Mouse (Mus musculus) embryonic facial prominence, embryonic 10.5 days (tissue): ENCODE measurements around the gene Opcml. TPM values are rescaled to one million over a fixed set of nuclear protein-coding genes. Genes with fewer than 3 reads are reported as not detected.

Experiments used
- DNase-seq: peaks from one replicate; pipeline ENCODE4 v3.0.0-alpha.2; 2017; ENCODE audit warnings: low spot score
- H3K27ac ChIP-seq: fragments of 300-500 bp; sonication (generic); replicated peaks from 2 replicates; pipeline ENCODE4 v1.5.1; 2016; ENCODE audit warnings: mild to moderate bottlenecking
- H3K27me3 ChIP-seq: fragments of 300-500 bp; sonication (generic); replicated peaks from 2 replicates; pipeline ENCODE4 v1.6.1; 2016; ENCODE audit warnings: low read depth, mild to moderate bottlenecking; ENCODE audit not compliant: poor library complexity, severe bottlenecking
- H3K36me3 ChIP-seq: fragments of 300-500 bp; sonication (generic); replicated peaks from 2 replicates; pipeline ENCODE4 v1.6.1; 2016; ENCODE audit warnings: mild to moderate bottlenecking, moderate library complexity
- H3K4me1 ChIP-seq: fragments of 300-500 bp; sonication (generic); 2 replicates; pipeline ENCODE4 v1.6.1; 2016
- H3K4me3 ChIP-seq: fragments of 300-500 bp; sonication (generic); 2 replicates; pipeline ENCODE4 v1.5.1; 2016; ENCODE audit warnings: mild to moderate bottlenecking, moderate library complexity
- H3K9me3 ChIP-seq: fragments of 300-500 bp; sonication (generic); 2 replicates; pipeline ENCODE4 v1.6.1; 2016; ENCODE audit warnings: mild to moderate bottlenecking
- WGBS: fragments of 180-500 bp; shearing (Covaris S2); methylation state at CpG from one replicate; pipeline ENCODE4 v1.1.7; 2016; 5-methylcytosine and 5-hydroxymethylcytosine counted together
- polyA plus RNA-seq: library from polyadenylated mRNA; unstranded; fragments of >200 nt; fragmentation: Nextera tagmentation; extraction: Ambion mirVana; gene quantifications from 2 replicates; pipeline ENCODE4 v1.2.1, GENCODE M21; 2016

Gene Opcml
- polyA plus RNA-seq, 1 experiment from 2014 or later: 0.52 TPM

DNA sequence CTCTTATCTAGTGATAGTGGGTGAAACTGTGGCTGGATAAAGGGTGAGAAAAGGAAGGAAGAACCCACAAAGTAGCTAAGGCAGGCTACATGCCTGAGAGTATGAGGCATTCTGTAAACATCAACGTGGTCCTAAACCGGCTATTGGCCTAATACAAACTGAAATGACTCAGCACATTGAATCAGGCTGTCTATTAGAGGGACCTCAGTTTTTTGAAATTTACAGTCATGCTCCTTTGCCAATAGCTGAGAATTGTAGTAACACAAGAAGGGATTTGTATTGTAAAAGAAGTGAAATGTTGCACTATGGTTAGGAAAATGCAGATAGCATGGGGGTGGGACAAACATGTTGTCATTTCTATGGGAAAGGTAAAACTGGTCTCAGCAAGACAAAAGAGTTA lies 10.4 kb downstream of the Opcml start:
- Histone ChIP-seq H3K4me1 (no peaks in the 10 kb centered on the region), H3K4me3 (no peak overlapping the region), H3K27ac (no peak overlapping the region), H3K27me3 (no peaks in the 10 kb centered on the region), H3K9me3 (no peaks in the 10 kb centered on the region), H3K36me3 (no peaks in the 10 kb centered on the region)
- DNase-seq: no peak
- 96% methylated on average over 2 of the region's 2 CpGs for WGBS

GRCm38 (mm10) chr9:27801807-27802206 lies 11.2 kb downstream of the Opcml start:
- H3K27ac ChIP-seq: no peak overlapping the region
- no peaks in the 10 kb centered on the region for H3K9me3 ChIP-seq
- 95% methylated on average over 3 of the region's 3 CpGs for WGBS
- no peaks in the 10 kb centered on the region for H3K4me1 ChIP-seq
- no peaks in the 10 kb centered on the region for H3K36me3 ChIP-seq
- no peak for DNase-seq
- no peaks in the 10 kb centered on the region for H3K27me3 ChIP-seq
- no peak overlapping the region for H3K4me3 ChIP-seq

DNA sequence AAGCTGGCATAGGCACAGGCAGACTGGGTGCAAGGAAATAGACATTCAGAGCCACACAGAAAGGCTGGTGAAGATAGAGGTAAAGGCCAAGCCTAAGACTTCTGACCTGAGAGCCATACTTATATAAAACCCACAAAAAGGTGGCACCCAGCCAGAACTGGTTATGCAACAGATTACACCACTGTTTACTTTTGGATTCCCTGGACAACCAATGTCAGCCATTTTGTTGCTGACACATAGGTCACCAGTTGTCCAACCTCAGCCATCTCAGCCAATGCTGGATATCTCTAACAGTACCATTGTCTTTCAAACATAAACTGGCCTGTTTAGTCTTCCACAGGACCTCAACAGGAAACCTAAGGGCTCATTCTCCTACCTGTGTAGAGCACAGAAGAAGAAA lies 11.8 kb downstream of the Opcml start:
- DNase-seq: no peak
- Histone ChIP-seq H3K27ac (no peak overlapping the region), H3K36me3 (no peaks in the 10 kb centered on the region), H3K4me1 (no peaks in the 10 kb centered on the region), H3K9me3 (no peaks in the 10 kb centered on the region), H3K4me3 (no peak overlapping the region), H3K27me3 (no peaks in the 10 kb centered on the region)

DNA sequence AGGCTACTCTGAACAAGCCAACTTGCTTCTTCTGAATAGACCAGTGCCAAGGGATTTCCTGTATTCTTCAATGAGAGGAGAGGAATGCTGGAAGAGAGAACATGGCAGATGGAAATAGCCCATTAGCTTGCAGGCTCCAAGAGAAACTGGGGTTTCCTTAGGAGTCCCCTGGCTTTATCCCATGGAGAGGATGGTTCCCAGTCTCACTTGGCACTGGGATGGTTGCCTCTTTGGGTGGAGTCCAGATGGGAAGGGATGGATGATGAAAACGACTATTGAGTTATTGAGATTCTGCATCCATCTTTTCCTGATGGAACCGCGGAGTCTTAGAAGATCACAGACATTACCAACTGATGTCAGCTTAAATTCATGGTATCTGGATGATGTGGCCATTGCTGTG lies 13.9 kb downstream of the Opcml start:
- Histone ChIP-seq H3K27ac (no peak overlapping the region), H3K9me3 (no peaks in the 10 kb centered on the region), H3K36me3 (no peaks in the 10 kb centered on the region), H3K4me1 (no peaks in the 10 kb centered on the region), H3K27me3 (no peaks in the 10 kb centered on the region), H3K4me3 (no peak overlapping the region)
- no peak for DNase-seq
- 91% methylated on average over 3 of the region's 3 CpGs for WGBS

DNA sequence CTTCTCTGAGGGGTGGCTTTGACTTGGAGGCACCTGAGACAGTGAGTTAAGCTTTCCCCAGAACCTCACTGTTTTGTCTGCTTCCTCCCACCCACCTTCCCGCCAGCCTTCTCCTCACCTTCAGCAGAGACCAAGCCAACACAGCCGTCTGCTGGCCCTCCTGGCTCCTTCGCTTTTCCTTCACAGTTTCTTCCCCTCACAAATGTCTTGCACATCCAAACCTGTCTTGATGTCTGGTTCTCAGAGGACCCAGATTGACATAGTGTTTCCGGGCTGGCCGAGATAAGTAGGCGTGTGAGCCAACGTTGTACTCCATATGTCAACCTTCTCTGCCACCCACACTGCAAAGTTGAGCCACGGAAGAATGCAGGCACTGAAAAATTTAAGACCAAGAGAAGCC lies 19.2 kb downstream of the Opcml start:
- no peaks in the 10 kb centered on the region for H3K4me1 ChIP-seq
- DNase-seq: no peak
- no peak overlapping the region for H3K4me3 ChIP-seq
- H3K36me3 ChIP-seq: no peaks in the 10 kb centered on the region
- no peaks in the 10 kb centered on the region for H3K27me3 ChIP-seq
- no peak overlapping the region for H3K27ac ChIP-seq
- no peaks in the 10 kb centered on the region for H3K9me3 ChIP-seq
- WGBS: 91% methylated on average over 8 of the region's 8 CpGs

DNA sequence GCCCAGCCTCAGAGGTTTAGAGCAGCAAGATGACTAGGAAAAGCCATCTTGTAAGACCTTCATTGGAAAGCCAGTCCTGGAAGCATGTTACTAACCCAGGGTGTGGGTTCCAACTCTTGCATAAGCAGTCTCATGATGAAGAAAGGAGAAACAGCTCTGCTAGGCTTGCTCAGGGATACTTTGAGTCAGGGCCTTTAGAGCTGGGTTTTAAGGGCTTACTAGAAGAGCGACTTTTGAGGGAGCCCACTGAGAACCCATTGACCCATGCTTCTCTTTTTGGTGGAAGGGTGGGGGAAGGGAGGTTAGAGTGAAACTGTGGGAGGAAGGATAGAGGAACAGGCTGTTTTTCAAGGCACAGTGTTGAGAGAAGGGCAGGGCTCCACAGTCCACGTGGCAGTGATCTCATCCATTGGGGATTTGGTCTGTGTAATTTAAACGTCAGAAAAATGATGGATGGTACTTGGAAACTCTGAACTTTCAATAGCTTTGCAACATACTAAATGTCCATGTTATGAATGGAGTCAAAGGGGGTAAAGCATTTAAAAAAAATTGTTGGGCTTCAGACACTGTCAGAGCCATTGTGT lies 22.7 kb downstream of the Opcml start:
- no peak for DNase-seq
- no peak overlapping the region for H3K27ac ChIP-seq
- no peaks in the 10 kb centered on the region for H3K36me3 ChIP-seq
- no peak overlapping the region for H3K4me3 ChIP-seq
- H3K27me3 ChIP-seq: no peaks in the 10 kb centered on the region
- WGBS: 58% methylated on average over 3 of the region's 3 CpGs
- no peaks in the 10 kb centered on the region for H3K4me1 ChIP-seq
- H3K9me3 ChIP-seq: no peaks in the 10 kb centered on the region

DNA sequence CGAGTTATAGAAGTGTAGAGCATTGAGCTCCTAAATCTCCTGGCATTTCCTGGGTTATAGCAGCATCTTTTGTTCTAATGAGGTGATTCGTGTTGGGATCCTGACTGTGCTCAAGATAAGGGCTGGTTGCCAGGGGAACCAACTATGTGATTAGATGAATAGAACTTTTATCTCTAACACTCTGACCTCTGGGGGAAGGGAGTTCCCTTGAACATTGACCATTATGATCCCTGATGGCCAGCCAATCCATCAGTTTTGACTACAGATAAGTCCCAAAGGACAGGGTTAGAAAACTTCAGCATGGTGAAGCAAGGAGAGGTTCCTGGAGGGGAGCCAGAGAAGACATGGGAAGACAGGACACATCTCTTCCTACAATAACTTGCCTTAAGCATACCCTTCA lies 23.6 kb downstream of the Opcml start:
- Histone ChIP-seq H3K9me3 (no peaks in the 10 kb centered on the region), H3K36me3 (no peaks in the 10 kb centered on the region), H3K4me1 (no peaks in the 10 kb centered on the region), H3K4me3 (no peak overlapping the region), H3K27me3 (no peaks in the 10 kb centered on the region), H3K27ac (no peak overlapping the region)
- 42% methylated on average over 2 of the region's 2 CpGs for WGBS
- DNase-seq: no peak

DNA sequence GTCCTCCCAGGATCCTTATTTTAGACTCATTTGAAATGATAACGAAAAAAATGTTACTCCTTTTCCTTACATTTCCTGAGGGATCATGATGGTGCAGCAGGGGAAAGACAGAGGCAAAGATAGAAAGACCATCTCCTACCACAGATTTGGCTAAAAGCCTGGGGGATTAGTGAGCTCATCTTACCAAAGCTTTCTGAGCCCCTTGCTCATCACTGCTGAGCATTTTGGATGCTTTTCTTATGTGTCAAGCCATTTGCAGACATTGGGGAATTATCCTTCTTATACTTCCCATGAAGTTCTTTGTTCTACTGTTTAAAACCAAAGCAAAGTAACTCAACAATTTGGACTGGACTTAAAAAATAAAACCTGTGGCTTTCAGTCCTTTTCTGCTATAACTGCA lies 30.6 kb downstream of the Opcml start:
- 73% methylated on average over 1 of the region's 1 CpGs for WGBS
- H3K9me3 ChIP-seq: no peaks in the 10 kb centered on the region
- no peaks in the 10 kb centered on the region for H3K36me3 ChIP-seq
- no peaks in the 10 kb centered on the region for H3K27me3 ChIP-seq
- no peak overlapping the region for H3K4me3 ChIP-seq
- no peaks in the 10 kb centered on the region for H3K4me1 ChIP-seq
- no peak for DNase-seq
- no peak overlapping the region for H3K27ac ChIP-seq

DNA sequence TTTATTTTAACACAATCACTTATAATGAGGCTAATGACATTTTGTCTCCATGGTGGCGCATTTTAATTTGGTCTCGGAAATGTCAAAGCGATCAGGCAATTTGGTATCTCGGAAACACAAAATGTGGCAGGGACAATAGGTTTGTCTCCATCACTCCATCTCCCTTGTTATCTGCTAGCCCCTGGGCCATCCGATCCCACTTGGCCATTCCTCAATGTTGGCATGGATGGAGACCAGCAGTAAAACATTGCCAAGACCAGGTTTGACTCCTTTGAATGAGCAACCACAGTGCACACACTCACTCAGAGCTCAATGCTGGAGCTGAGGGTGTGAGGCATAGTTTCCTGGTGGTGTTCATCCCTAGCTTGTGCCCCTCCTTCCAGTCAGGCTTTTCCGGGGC lies 32.1 kb downstream of the Opcml start:
- H3K27me3 ChIP-seq: no peaks in the 10 kb centered on the region
- no peak overlapping the region for H3K27ac ChIP-seq
- H3K36me3 ChIP-seq: no peaks in the 10 kb centered on the region
- H3K9me3 ChIP-seq: no peaks in the 10 kb centered on the region
- WGBS: 90% methylated on average over 6 of the region's 6 CpGs
- no peak overlapping the region for H3K4me3 ChIP-seq
- no peak for DNase-seq
- no peaks in the 10 kb centered on the region for H3K4me1 ChIP-seq

GRCm38 (mm10) chr9:27824424-27824823 lies 33.8 kb downstream of the Opcml start:
- DNase-seq: no peak
- H3K36me3 ChIP-seq: no peaks in the 10 kb centered on the region
- no peaks in the 10 kb centered on the region for H3K27me3 ChIP-seq
- 84% methylated on average over 7 of the region's 7 CpGs for WGBS
- no peak overlapping the region for H3K4me3 ChIP-seq
- no peaks in the 10 kb centered on the region for H3K9me3 ChIP-seq
- no peaks in the 10 kb centered on the region for H3K4me1 ChIP-seq
- H3K27ac ChIP-seq: no peak overlapping the region

GRCm38 (mm10) chr9:27830519-27830918 lies 39.9 kb downstream of the Opcml start:
- Histone ChIP-seq H3K27me3 (no peaks in the 10 kb centered on the region), H3K9me3 (no peaks in the 10 kb centered on the region), H3K4me3 (no peak overlapping the region), H3K4me1 (0 out of 2 replicates have a peak, but pooled peaks cover 5% of the 10 kb centered on the region), H3K36me3 (no peaks in the 10 kb centered on the region), H3K27ac (no peak overlapping the region)
- no peak for DNase-seq
- WGBS: 63% methylated on average over 5 of the region's 5 CpGs

DNA sequence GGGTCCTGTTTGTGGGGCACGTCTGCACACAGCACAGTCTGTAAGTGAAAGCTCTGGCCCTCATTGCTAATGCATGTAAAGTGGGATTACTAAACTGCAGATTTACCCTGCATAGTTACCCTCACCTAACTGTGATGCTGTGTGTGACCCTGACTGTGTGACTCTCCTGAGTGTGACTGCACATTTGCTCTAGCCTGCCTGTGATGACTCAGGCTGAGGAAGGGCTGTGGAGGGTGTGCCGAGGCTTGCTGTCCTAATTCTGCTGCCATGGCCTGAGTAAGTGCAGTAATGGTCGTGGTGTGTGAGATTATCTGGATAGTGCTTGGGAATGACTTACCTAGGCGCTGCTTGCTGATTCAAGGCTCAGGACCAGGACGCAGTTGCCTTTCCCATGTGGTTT lies 52.2 kb downstream of the Opcml start:
- H3K9me3 ChIP-seq: no peaks in the 10 kb centered on the region
- H3K27ac ChIP-seq: no peak overlapping the region
- H3K4me3 ChIP-seq: no peak overlapping the region
- WGBS: 75% methylated on average over 5 of the region's 5 CpGs
- H3K36me3 ChIP-seq: no peaks in the 10 kb centered on the region
- H3K27me3 ChIP-seq: no peaks in the 10 kb centered on the region
- H3K4me1 ChIP-seq: no peaks in the 10 kb centered on the region
- DNase-seq: no peak

DNA sequence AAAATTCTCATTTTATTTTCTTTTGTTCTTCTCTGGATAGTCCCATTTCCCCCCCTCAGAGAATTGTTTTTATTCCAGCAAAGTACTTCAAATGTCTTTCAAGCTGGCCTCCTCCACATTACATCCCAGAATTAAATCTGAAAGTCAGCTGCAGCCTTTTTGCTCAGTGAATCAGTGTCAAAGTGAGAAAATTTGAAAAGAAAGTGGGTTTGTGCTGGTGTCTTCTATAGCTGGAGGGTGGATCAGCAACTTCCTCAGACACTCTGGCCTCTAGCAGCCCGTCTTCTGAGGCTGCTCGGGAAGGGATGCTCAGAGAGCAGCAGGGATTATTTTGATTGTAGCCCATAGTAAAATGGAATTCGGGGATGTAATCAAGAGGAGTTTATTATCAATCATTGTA lies 81.0 kb downstream of the Opcml start:
- DNase-seq: no peak
- H3K4me3 ChIP-seq: no peak overlapping the region
- no peak overlapping the region for H3K27ac ChIP-seq
- 74% methylated on average over 3 of the region's 3 CpGs for WGBS
- no peaks in the 10 kb centered on the region for H3K27me3 ChIP-seq
- H3K9me3 ChIP-seq: no peaks in the 10 kb centered on the region
- no peaks in the 10 kb centered on the region for H3K4me1 ChIP-seq
- no peaks in the 10 kb centered on the region for H3K36me3 ChIP-seq

DNA sequence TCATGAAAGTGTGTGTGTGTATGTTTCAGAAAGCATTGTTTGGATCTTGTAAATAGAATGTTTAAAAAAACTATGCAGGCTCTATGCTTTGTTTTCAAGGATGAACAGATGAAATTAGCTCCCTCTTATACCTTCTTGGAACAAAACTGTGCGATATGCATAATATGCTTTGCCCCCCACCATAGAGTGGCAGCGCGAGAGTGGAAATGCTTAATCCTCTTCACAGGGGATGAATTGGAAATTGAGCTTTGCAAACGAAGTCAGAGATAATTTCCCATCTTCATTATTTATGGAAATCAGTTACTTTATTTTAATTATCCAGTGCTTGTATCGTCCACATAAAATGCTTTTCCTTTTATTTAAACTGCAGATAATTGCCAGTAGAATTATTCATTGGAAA lies 99.1 kb downstream of the Opcml start:
- H3K27me3 ChIP-seq: no peaks in the 10 kb centered on the region
- no peaks in the 10 kb centered on the region for H3K36me3 ChIP-seq
- H3K9me3 ChIP-seq: no peaks in the 10 kb centered on the region
- H3K4me3 ChIP-seq: no peak overlapping the region
- 87% methylated on average over 5 of the region's 5 CpGs for WGBS
- no peaks in the 10 kb centered on the region for H3K4me1 ChIP-seq
- H3K27ac ChIP-seq: no peak overlapping the region
- DNase-seq: no peak
